Mouse (Mus musculus): ENCODE data around the gene Gorasp1.

The Gorasp1 gene

GRCm38 (mm10) chr9:119893881-119894280 lies 43.5 kb downstream of the Gorasp1 start:
- in situ Hi-C loops (cut with MboI; ENCODE audit: low pct_unique_long_range_greater_than_20kb in 1 of 2, low sequenced_read_pairs in 2 of 2, unreplicated experiment in 1 of 2) = loop anchor here in 1 of 2 experiments (10.0 kb wide), 1 partner anchor 59 kb away; no protein-coding TSS in a partner anchor

GRCm38 (mm10) chr9:119890692-119891091 lies 46.7 kb downstream of the Gorasp1 start:
- in situ Hi-C loops (cut with MboI; ENCODE audit: low pct_unique_long_range_greater_than_20kb in 1 of 2, low sequenced_read_pairs in 2 of 2, unreplicated experiment in 1 of 2) = loop anchor here in 1 of 2 experiments (10.0 kb wide), 1 partner anchor 56 kb away; no protein-coding TSS in a partner anchor

GRCm38 (mm10) chr9:119889446-119889845 lies 47.9 kb downstream of the Gorasp1 start:
- in situ Hi-C loops (cut with MboI; ENCODE audit: low pct_unique_long_range_greater_than_20kb in 1 of 2, low sequenced_read_pairs in 2 of 2, unreplicated experiment in 1 of 2) = loop anchor here in 1 of 2 experiments (10.0 kb wide), 1 partner anchor 55 kb away; no protein-coding TSS in a partner anchor

- in situ Hi-C loops (cut with MboI; ENCODE audit: low pct_unique_long_range_greater_than_20kb in 1 of 2, low sequenced_read_pairs in 2 of 2, unreplicated experiment in 1 of 2) = loop anchor here in 1 of 2 experiments (10.0 kb wide), 1 partner anchor 54 kb away; no protein-coding TSS in a partner anchor
These were observed 48.5 kb downstream of the Gorasp1 start for GRCm38 (mm10) chr9:119888843-119889246.

- in situ Hi-C loops (cut with MboI; ENCODE audit: low pct_unique_long_range_greater_than_20kb in 1 of 2, low sequenced_read_pairs in 2 of 2, unreplicated experiment in 1 of 2) = loop anchor here in 1 of 2 experiments (10.0 kb wide), 1 partner anchor 53 kb away; no protein-coding TSS in a partner anchor
These were observed 50.0 kb downstream of the Gorasp1 start for GRCm38 (mm10) chr9:119887144-119887901.
